Mouse (Mus musculus): ENCODE data around the gene Irf2. TPM values are rescaled to one million over a fixed set of nuclear protein-coding genes. Genes with fewer than 3 reads are reported as not detected.

Gene Irf2
- polyA plus RNA-seq, 1 experiment, result 33.2 TPM

GRCm38 (mm10) chr8:46890241-46890640 is 150.7 kb downstream of the Irf2 start:
- no peaks in the 10 kb centered on the region; the same call in 1 of the 2 replicates for H3K4me1 ChIP-seq (ENCODE audit: control insufficient read depth, insufficient read depth, low read length)
- H3K27ac ChIP-seq (ENCODE audit: insufficient read depth, low read length), result no peak overlapping the region
- no peak overlapping the region for H3K4me3 ChIP-seq (ENCODE audit: insufficient read depth, low read length)
- TF ChIP-seq CTCF (IDR thresholded peaks at IDR 0.05; ENCODE audit: borderline replicate concordance, insufficient read depth, low read length) (no peak), POLR2A (IDR thresholded peaks at IDR 0.05; ENCODE audit: low read depth, low read length) (no peak)

GRCm38 (mm10) chr8:46892511-46893273 is 153.2 kb downstream of the Irf2 start:
- no peak overlapping the region for H3K27ac ChIP-seq (ENCODE audit: insufficient read depth, low read length)
- no peak overlapping the region for H3K4me3 ChIP-seq (ENCODE audit: insufficient read depth, low read length)
- no peak for TF ChIP-seq CTCF (IDR thresholded peaks at IDR 0.05; ENCODE audit: borderline replicate concordance, insufficient read depth, low read length)
- no peak for TF ChIP-seq POLR2A (IDR thresholded peaks at IDR 0.05; ENCODE audit: low read depth, low read length)
- H3K4me1 ChIP-seq (ENCODE audit: control insufficient read depth, insufficient read depth, low read length), result no peaks in the 10 kb centered on the region; the same call in 1 of the 2 replicates

GRCm38 (mm10) chr8:46894385-46894784 is 154.9 kb downstream of the Irf2 start:
- H3K27ac ChIP-seq (ENCODE audit: insufficient read depth, low read length), result no peak overlapping the region; the same call in 1 of the 2 replicates
- peaks cover 6% of the 10 kb centered on the region for H3K4me1 ChIP-seq (ENCODE audit: control insufficient read depth, insufficient read depth, low read length)
- TF ChIP-seq CTCF (IDR thresholded peaks at IDR 0.05; ENCODE audit: borderline replicate concordance, insufficient read depth, low read length) (no peak), POLR2A (IDR thresholded peaks at IDR 0.05; ENCODE audit: low read depth, low read length) (no peak)
- H3K4me3 ChIP-seq (ENCODE audit: insufficient read depth, low read length), result no peak overlapping the region

- Histone ChIP-seq H3K4me1 (ENCODE audit: control insufficient read depth, insufficient read depth, low read length) (peaks cover 6% of the 10 kb centered on the region), H3K4me3 (ENCODE audit: insufficient read depth, low read length) (no peak overlapping the region), H3K27ac (ENCODE audit: insufficient read depth, low read length) (no peak overlapping the region)
- TF ChIP-seq POLR2A (IDR thresholded peaks at IDR 0.05; ENCODE audit: low read depth, low read length) (no peak), CTCF (IDR thresholded peaks at IDR 0.05; ENCODE audit: borderline replicate concordance, insufficient read depth, low read length) (no peak)
Observed at GRCm38 (mm10) chr8:46896005-46896404, 156.5 kb downstream of the Irf2 start.

DNA sequence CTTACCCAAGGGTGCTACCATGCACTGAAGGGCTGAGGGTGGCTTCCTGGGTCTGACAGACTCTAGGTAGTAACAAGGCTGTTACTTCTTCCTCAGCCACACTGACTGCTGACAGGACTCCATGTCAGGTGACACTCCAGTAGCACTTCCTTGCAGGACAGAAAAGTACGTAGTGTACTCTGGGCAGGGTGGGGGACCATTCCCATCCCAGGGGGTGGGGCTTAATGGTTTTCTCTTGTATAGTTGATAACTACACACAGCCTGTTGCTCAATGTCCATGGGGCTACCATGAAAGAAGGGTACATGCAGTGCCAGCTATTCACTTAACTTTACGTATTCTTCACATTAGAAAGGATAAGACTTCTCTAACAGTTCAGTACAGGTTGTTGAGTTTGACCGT is 157.2 kb downstream of the Irf2 start:
- Histone ChIP-seq H3K4me1 (ENCODE audit: control insufficient read depth, insufficient read depth, low read length) (peaks cover 6% of the 10 kb centered on the region), H3K27ac (ENCODE audit: insufficient read depth, low read length) (no peak overlapping the region), H3K4me3 (ENCODE audit: insufficient read depth, low read length) (no peak overlapping the region)
- TF ChIP-seq CTCF (IDR thresholded peaks at IDR 0.05; ENCODE audit: borderline replicate concordance, insufficient read depth, low read length) (no peak), POLR2A (IDR thresholded peaks at IDR 0.05; ENCODE audit: low read depth, low read length) (no peak)

Other genes with a start within 250 kb of the Irf2 start
- gene Cenpu, start 187.7 kb upstream of the Irf2 start, polyA plus RNA-seq (2011; ENCODE audit: insufficient read length, low read depth, missing spikeins), result 13.5 and 14.0 TPM in 2 replicates
- 19.9 and 20.5 TPM in 2 replicates for gene Primpol, start 122.5 kb upstream of the Irf2 start, polyA plus RNA-seq (2011; ENCODE audit: insufficient read length, low read depth, missing spikeins)
- 49.5 and 55.5 TPM in 2 replicates for gene Casp3, start 122.4 kb upstream of the Irf2 start, polyA plus RNA-seq (2011; ENCODE audit: insufficient read length, low read depth, missing spikeins)
- not detected in 2 replicates for gene Enpp6, start 247.2 kb downstream of the Irf2 start, polyA plus RNA-seq (2011; ENCODE audit: insufficient read length, low read depth, missing spikeins)